Mouse (Mus musculus): Measurements from ENCODE around the gene Kcnk3. TPM values are rescaled to one million over a fixed set of nuclear protein-coding genes. Genes with fewer than 3 reads are reported as not detected.

Gene Kcnk3
- polyA plus RNA-seq, 1 experiment from 2014 or later, result 8.7 TPM

DNA sequence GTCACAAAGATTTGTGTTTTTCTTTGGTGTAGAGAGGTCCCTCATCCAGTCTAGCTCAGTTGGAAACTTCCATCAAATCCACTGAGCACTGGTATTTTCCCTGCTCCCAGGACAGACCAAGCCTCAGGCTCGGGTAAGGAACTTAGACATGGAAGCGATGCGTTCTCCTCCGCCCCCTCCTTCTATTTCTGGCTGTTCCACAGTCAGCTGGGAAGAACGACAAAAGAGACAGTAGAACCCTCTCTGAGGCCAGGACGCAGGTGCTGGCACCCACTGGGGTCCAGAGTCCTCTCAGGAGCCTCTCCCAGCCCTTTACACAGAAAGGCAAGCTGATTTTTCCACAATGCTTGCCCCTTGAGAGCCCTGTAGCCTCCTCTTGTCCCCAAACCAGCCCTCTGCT lies 42.4 kb downstream of the Kcnk3 start:
- no peaks in the 10 kb centered on the region for H3K27me3 ChIP-seq (replicated peaks; ENCODE audit: control insufficient read depth, insufficient read depth, low read length)
- H3K36me3 ChIP-seq (ENCODE audit: control insufficient read depth, insufficient read depth, low read length), result no peaks in the 10 kb centered on the region
- ATAC-seq, result no peak
- no peaks in the 10 kb centered on the region for H3K9me3 ChIP-seq (ENCODE audit: control insufficient read depth, low read length)
- no peak overlapping the region for H3K27ac ChIP-seq (ENCODE audit: low read length)
- no peak overlapping the region for H3K9ac ChIP-seq (ENCODE audit: low read depth, low read length)
- 81% methylated on average over 6 of the region's 6 CpGs for WGBS
- no peaks in the 10 kb centered on the region for H3K4me1 ChIP-seq (ENCODE audit: control insufficient read depth, insufficient read depth, low read length)
- H3K4me2 ChIP-seq (ENCODE audit: low read depth, low read length), result no peak overlapping the region
- H3K4me3 ChIP-seq (ENCODE audit: low read length), result no peak overlapping the region

DNA sequence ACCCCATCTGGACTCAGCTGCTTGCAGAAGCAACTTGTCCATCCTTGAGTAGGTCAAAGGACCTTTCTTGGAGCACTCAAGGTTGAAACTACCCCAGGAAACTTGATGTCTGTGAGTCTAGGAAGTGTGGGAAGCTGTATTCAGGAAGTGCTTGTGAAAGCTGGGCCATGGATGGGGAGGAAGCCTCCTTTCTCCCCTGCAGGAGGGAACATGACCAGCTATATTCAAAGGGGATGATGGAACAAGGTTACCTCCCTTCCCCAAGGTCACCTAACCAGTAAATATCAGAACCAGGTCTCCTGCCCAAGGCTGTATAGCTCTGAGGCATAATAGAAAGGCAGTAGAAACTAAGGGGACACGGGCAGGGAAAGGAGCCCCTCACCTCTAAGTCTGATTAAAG lies 44.2 kb downstream of the Kcnk3 start:
- H3K4me1 ChIP-seq (ENCODE audit: control insufficient read depth, insufficient read depth, low read length), result no peaks in the 10 kb centered on the region
- H3K36me3 ChIP-seq (ENCODE audit: control insufficient read depth, insufficient read depth, low read length), result no peaks in the 10 kb centered on the region
- H3K9me3 ChIP-seq (ENCODE audit: control insufficient read depth, low read length), result no peaks in the 10 kb centered on the region
- H3K9ac ChIP-seq (ENCODE audit: low read depth, low read length), result no peak overlapping the region
- 58% methylated on average over 1 of the region's 1 CpGs for WGBS
- no peaks in the 10 kb centered on the region for H3K27me3 ChIP-seq (replicated peaks; ENCODE audit: control insufficient read depth, insufficient read depth, low read length)
- H3K27ac ChIP-seq (ENCODE audit: low read length), result no peak overlapping the region
- ATAC-seq, result no peak
- no peak overlapping the region for H3K4me3 ChIP-seq (ENCODE audit: low read length)
- H3K4me2 ChIP-seq (ENCODE audit: low read depth, low read length), result no peak overlapping the region

- H3K4me3 ChIP-seq (ENCODE audit: low read length), result no peak overlapping the region
- H3K9ac ChIP-seq (ENCODE audit: low read depth, low read length), result no peak overlapping the region
- H3K4me2 ChIP-seq (ENCODE audit: low read depth, low read length), result no peak overlapping the region
- H3K27ac ChIP-seq (ENCODE audit: low read length), result no peak overlapping the region
- H3K27me3 ChIP-seq (replicated peaks; ENCODE audit: control insufficient read depth, insufficient read depth, low read length), result no peaks in the 10 kb centered on the region
- no peaks in the 10 kb centered on the region; the same call in 1 of the 2 replicates for H3K4me1 ChIP-seq (ENCODE audit: control insufficient read depth, insufficient read depth, low read length)
- H3K36me3 ChIP-seq (ENCODE audit: control insufficient read depth, insufficient read depth, low read length), result no peaks in the 10 kb centered on the region
- no peak for ATAC-seq
- no peaks in the 10 kb centered on the region for H3K9me3 ChIP-seq (ENCODE audit: control insufficient read depth, low read length)
- 45% methylated on average over 7 of the region's 7 CpGs for WGBS
Observed at GRCm38 (mm10) chr5:30636994-30637393, 49.0 kb downstream of the Kcnk3 start.

GRCm38 (mm10) chr5:30638041-30638440 lies 50.1 kb downstream of the Kcnk3 start:
- no peaks in the 10 kb centered on the region for H3K27me3 ChIP-seq (replicated peaks; ENCODE audit: control insufficient read depth, insufficient read depth, low read length)
- no peak overlapping the region for H3K27ac ChIP-seq (ENCODE audit: low read length)
- H3K4me1 ChIP-seq (ENCODE audit: control insufficient read depth, insufficient read depth, low read length), result no peaks in the 10 kb centered on the region; the same call in 1 of the 2 replicates
- H3K4me2 ChIP-seq (ENCODE audit: low read depth, low read length), result no peak overlapping the region
- under 1% methylated on average over 6 of the region's 6 CpGs for WGBS
- H3K9me3 ChIP-seq (ENCODE audit: control insufficient read depth, low read length), result no peaks in the 10 kb centered on the region
- H3K36me3 ChIP-seq (ENCODE audit: control insufficient read depth, insufficient read depth, low read length), result no peaks in the 10 kb centered on the region
- H3K4me3 ChIP-seq (ENCODE audit: low read length), result no peak overlapping the region
- ATAC-seq, result peak; percentile 73
- no peak overlapping the region for H3K9ac ChIP-seq (ENCODE audit: low read depth, low read length)

DNA sequence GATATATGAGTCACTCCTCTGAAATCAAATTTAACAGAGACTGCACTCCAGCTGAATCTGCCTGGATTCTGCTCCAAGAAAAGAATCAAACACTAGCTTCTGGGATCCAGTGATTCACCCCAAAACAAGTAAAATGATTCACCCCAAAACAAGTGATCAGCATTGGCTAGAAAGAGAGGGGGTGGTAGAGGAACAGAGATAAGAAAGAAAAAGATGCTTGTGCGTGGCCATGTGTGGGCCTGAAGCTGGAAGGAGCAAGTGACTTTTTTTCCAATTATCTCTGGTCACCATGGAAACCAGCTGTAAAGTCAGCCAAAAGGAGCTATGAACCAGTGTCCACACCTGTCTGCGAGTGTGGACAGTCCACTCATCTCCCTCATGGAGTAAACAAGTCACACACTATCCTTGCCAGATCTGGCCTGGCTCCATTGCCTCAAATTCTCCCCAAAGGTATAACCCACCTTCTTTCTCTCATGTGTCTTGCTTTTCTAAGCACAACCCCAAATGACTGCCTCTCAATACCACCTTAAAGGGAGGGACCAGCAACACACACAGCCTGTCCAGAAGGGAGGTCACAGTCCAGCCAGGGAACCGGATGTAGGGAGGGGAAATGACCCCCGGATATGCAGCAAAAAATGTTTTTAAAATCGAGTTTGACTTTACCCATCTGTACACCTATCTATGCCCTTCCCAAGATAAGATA lies 55.7 kb downstream of the Kcnk3 start:
- no peak for ATAC-seq
- 49% methylated on average over 5 of the region's 5 CpGs for WGBS

DNA sequence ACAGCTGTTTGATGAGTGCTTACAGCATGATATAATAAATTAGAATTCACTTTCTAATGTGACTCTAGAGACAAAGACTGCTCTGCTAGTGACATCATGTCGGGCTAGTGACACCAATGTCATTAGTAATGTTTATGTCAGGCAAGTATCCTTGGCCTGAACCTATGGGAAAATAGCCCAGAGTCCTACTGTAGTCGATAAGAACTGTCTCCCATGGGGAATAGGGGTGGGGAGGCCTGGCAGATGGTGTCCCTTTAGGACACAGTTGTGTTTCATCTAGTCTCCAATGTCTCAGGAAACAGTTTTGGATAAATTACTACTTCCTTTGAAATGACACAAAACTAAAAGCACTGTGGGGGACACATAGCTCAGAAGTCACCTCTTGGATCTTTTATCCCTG lies 58.1 kb downstream of the Kcnk3 start:
- H3K4me1 ChIP-seq (ENCODE audit: control insufficient read depth, insufficient read depth, low read length), result peaks cover 27% of the 10 kb centered on the region
- no peaks in the 10 kb centered on the region for H3K36me3 ChIP-seq (ENCODE audit: control insufficient read depth, insufficient read depth, low read length)
- H3K27ac ChIP-seq (ENCODE audit: low read length), result no peak overlapping the region
- H3K9me3 ChIP-seq (ENCODE audit: control insufficient read depth, low read length), result no peaks in the 10 kb centered on the region
- no peak overlapping the region for H3K4me3 ChIP-seq (ENCODE audit: low read length)
- H3K27me3 ChIP-seq (replicated peaks; ENCODE audit: control insufficient read depth, insufficient read depth, low read length), result no peaks in the 10 kb centered on the region
- no peak overlapping the region for H3K4me2 ChIP-seq (ENCODE audit: low read depth, low read length)
- 65% methylated on average over 2 of the region's 2 CpGs for WGBS
- no peak overlapping the region for H3K9ac ChIP-seq (ENCODE audit: low read depth, low read length)
- ATAC-seq, result no peak

More for the DNA sequence above, 55.7 kb downstream of the Kcnk3 start:
- Histone ChIP-seq H3K4me3 (ENCODE audit: low read length) (no peak overlapping the region), H3K4me2 (ENCODE audit: low read depth, low read length) (no peak overlapping the region), H3K4me1 (ENCODE audit: control insufficient read depth, insufficient read depth, low read length) (peaks cover 6% of the 10 kb centered on the region), H3K9me3 (ENCODE audit: control insufficient read depth, low read length) (no peaks in the 10 kb centered on the region), H3K36me3 (ENCODE audit: control insufficient read depth, insufficient read depth, low read length) (no peaks in the 10 kb centered on the region), H3K27me3 (replicated peaks; ENCODE audit: control insufficient read depth, insufficient read depth, low read length) (no peaks in the 10 kb centered on the region), H3K9ac (ENCODE audit: low read depth, low read length) (no peak overlapping the region), H3K27ac (ENCODE audit: low read length) (no peak overlapping the region)

- no peaks in the 10 kb centered on the region for H3K9me3 ChIP-seq (ENCODE audit: control insufficient read depth, low read length)
- H3K27me3 ChIP-seq (replicated peaks; ENCODE audit: control insufficient read depth, insufficient read depth, low read length), result no peaks in the 10 kb centered on the region
- H3K4me2 ChIP-seq (ENCODE audit: low read depth, low read length), result peak overlapping the region; percentile 87
- 11% methylated on average over 9 of the region's 9 CpGs for WGBS
- peak overlapping the region; percentile 82 for H3K9ac ChIP-seq (ENCODE audit: low read depth, low read length)
- peak overlapping the region; percentile 65 for H3K27ac ChIP-seq (ENCODE audit: low read length)
- peak overlapping the region; percentile 83 for H3K4me3 ChIP-seq (ENCODE audit: low read length)
- H3K4me1 ChIP-seq (ENCODE audit: control insufficient read depth, insufficient read depth, low read length), result peaks cover 33% of the 10 kb centered on the region
- no peaks in the 10 kb centered on the region for H3K36me3 ChIP-seq (ENCODE audit: control insufficient read depth, insufficient read depth, low read length)
- peak; percentile 18 for ATAC-seq
Observed at GRCm38 (mm10) chr5:30647396-30647795, 59.4 kb downstream of the Kcnk3 start.

- Histone ChIP-seq H3K27ac (ENCODE audit: low read length) (peak within 1 kb of the TSS; percentile 65), H3K9ac (ENCODE audit: low read depth, low read length) (peak within 1 kb of the TSS; percentile 82), H3K4me1 (ENCODE audit: control insufficient read depth, insufficient read depth, low read length) (peaks cover 35% of the 10 kb centered on the region), H3K4me2 (ENCODE audit: low read depth, low read length) (peak within 1 kb of the TSS; percentile 87), H3K36me3 (ENCODE audit: control insufficient read depth, insufficient read depth, low read length) (no peaks in the 10 kb centered on the region), H3K27me3 (replicated peaks; ENCODE audit: control insufficient read depth, insufficient read depth, low read length) (no peaks in the 10 kb centered on the region), H3K9me3 (ENCODE audit: control insufficient read depth, low read length) (no peaks in the 10 kb centered on the region), H3K4me3 (ENCODE audit: low read length) (peak within 1 kb of the TSS; percentile 83)
- under 1% methylated on average over 38 of the region's 38 CpGs for WGBS
- peak; percentile 93 for ATAC-seq
Observed at GRCm38 (mm10) chr5:30647815-30648560, 60.0 kb downstream of the Kcnk3 start, which contains the start of gene Slc35f6. TSS of gene Slc35f6 (plus strand) at chr5:30647933.

GRCm38 (mm10) chr5:30649558-30649957 lies 61.6 kb downstream of the Kcnk3 start:
- Histone ChIP-seq H3K4me2 (ENCODE audit: low read depth, low read length) (peak overlapping the region; percentile 87), H3K4me1 (ENCODE audit: control insufficient read depth, insufficient read depth, low read length) (peaks cover 35% of the 10 kb centered on the region), H3K4me3 (ENCODE audit: low read length) (peak overlapping the region; percentile 83; the same call in 1 of the 2 replicates), H3K36me3 (ENCODE audit: control insufficient read depth, insufficient read depth, low read length) (peaks cover under 1% of the 10 kb centered on the region; the same call in 1 of the 2 replicates), H3K9me3 (ENCODE audit: control insufficient read depth, low read length) (no peaks in the 10 kb centered on the region), H3K27me3 (replicated peaks; ENCODE audit: control insufficient read depth, insufficient read depth, low read length) (no peaks in the 10 kb centered on the region), H3K9ac (ENCODE audit: low read depth, low read length) (peak overlapping the region; percentile 82; the same call in 1 of the 2 replicates), H3K27ac (ENCODE audit: low read length) (peak overlapping the region; percentile 65)
- peak; percentile 52 for ATAC-seq
- 45% methylated on average over 4 of the region's 4 CpGs for WGBS
